Mouse (Mus musculus): ENCODE data around the gene Wnk2. TPM values are rescaled to one million over a fixed set of nuclear protein-coding genes. Genes with fewer than 3 reads are reported as not detected.

The Wnk2 gene
- 100 to 1,000 TPM in 2 of 4 experiments, 10 to 100 TPM in 2; 90.3 to 125 (median 102) TPM for total RNA-seq (2022)

DNA sequence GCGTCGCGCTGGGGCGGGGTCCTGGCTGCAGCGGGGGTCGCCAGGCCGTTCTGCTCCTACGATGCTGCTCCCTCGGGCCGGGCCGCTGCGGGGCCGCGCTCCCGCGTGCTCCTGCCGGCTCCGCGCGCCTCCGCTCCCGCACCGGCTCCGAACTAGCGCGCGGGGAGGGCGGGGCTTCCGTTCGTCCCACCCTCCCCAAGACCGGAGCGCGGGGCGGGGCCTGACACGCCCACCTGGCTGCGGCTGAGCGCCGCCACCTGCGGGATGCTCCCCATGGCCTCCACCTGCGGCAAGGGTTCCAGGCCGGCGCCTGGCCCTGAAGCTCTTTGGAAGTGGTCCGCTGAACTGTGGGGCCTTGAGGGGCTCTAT, at the start of gene Wnk2:
Wnk2 (minus strand) TSS at position 157 of the 369 bp plus-strand sequence.
- peak in 1 of 2 experiments; percentile 72 for DNase-seq (ENCODE audit: low spot score in 2 of 2)

DNA sequence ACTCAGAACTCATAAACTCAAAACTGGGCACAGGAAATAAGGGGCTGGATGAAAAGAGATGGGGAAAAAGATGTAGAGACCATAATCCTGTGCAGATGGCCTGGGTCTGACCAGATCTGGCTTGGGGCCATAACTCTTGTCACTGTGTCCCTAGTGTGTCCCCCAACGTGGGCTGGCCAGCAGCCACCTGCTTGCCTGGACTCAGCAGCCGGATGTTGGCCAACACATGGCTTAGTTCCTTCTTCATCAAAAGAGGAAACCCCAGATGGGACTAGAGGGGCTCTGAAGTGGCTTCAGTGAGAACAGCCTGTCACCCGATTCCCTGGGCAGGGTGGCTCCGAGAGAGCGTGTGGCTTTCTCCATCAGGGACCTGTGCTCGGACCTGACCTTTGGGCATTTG, 49.0 kb upstream of the Wnk2 start:
- DNase-seq (ENCODE audit: low spot score in 2 of 2), result no peak

DNA sequence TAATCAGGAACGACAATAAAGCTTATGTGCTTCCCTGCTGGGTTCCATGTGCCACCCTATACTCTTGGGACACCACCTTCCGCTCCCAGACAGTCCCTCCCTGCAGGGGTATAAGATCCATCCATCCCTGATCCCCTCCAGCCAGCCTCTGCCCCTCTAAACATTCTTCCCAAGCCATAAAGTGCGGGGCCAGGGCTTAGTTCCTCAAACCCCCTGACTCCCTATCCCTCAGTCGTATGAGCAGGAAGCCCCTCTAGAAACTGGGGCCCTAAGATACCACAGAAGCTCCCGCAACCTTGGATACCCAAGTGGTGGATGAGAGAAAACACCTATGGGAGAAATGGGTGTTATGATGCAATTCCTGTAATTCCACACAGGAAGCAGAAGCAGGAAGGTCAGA, 48.4 kb upstream of the Wnk2 start:
- DNase-seq (ENCODE audit: low spot score in 2 of 2), result no peak

DNA sequence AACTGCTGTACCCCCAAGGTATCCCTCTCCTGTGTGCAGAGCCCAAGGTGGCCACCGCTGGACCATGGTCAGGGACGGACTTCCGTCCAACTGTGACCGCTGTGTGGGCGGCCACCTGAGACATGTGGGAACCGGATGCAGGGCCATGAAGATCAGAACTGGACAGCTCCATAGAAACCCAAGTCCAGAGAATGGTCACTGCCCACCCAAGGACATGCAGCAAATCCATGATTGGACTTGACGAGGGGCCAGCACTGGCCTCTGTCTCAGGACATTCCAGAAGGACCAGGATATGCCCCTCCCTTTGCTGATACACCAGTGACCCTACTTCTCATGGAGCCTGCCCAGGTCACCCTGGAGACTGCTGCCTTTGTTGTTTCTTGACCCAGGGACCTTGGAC, 47.8 kb upstream of the Wnk2 start:
- no peak for DNase-seq (ENCODE audit: low spot score in 2 of 2)

DNA sequence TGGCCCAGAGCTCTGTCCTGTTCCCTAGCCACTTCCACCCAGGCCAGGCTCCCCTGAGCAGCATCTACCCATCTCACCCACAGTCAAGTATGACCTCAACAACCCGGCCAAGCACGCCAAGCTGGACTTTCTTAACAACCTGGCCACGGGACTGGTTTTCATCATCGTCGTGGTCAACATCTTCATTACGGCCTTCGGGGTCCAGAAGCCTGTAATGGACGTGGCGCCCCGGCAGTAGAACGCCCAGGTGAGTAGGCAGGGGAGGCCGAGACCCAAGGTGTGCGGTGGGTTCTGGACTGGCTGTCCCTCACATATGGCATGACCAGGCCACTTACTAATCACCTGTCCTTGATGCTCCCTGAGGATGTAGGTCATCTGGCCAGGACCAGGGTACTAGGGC, 47.0 kb upstream of the Wnk2 start:
- DNase-seq (ENCODE audit: low spot score in 2 of 2), result no peak

DNA sequence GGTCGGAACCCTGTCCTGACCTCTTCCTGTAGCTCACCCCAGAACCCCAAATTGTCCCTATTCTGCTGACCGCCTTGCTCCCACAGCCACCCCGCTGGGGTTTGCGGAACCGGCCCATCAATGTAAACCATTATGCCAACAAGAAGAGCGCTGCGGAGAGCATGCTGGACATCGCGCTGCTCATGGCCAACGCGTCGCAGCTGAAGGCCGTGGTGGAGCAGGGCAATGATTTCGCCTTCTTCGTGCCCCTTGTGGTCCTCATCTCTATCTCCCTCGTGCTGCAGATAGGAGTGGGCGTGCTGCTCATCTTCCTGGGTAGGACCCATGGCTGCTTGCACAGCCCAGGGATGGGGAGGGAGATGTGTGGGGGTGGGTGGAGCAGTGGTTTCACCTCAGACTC, 45.8 kb upstream of the Wnk2 start:
- DNase-seq (ENCODE audit: low spot score in 2 of 2), result no peak

DNA sequence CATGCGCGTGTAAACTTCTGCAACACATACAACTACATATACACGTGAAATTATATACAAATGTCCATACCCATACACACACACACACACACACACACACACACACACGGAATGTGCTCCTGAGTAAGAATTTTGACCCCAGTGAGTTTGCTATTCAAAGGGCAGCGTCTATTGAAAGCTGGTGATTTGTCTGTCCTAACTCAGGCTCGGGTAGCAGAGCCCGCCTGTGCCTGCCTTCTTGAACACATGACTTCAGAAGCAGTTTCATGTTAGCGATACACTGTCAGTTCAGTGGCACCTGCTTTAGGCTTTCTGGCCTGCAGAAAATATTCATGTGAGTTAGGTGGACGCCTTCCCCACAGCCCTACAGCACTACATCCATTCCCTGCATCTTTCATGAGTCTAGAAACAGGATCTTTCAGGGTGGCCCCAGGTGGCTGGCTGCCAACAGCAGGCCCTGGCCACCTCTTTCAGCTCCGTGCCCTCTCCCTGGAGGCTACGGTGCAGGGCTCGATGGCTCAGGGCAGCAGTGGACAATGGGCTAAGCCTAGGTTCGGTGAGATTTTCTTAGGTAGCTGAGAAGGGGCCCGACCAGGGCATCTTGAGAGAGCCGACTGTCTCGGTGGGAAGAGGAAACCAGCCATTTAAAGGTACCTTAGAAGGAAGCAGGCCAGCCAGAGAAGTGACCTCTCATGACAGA, 44.5 kb upstream of the Wnk2 start:
- DNase-seq (ENCODE audit: low spot score in 2 of 2), result no peak

DNA sequence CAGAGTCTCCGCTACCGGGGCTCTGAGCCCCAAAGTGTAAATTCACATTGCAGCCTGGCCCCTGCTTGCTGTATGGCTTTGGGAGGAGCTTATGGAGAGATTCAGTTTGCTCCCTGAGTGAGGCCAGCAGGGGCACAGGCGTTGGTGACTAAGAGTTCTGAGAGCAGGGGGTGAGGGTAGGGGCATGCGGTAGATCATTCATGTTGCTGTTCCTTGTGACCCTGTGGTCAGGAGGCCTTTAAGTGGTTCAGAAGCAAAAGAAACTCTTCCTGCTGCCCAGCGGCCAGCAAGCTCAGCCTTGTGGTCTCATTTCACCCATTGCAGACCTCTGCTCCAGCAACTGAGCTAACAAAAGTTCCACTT, 43.8 kb upstream of the Wnk2 start:
- DNase-seq (ENCODE audit: low spot score in 2 of 2), result no peak

DNA sequence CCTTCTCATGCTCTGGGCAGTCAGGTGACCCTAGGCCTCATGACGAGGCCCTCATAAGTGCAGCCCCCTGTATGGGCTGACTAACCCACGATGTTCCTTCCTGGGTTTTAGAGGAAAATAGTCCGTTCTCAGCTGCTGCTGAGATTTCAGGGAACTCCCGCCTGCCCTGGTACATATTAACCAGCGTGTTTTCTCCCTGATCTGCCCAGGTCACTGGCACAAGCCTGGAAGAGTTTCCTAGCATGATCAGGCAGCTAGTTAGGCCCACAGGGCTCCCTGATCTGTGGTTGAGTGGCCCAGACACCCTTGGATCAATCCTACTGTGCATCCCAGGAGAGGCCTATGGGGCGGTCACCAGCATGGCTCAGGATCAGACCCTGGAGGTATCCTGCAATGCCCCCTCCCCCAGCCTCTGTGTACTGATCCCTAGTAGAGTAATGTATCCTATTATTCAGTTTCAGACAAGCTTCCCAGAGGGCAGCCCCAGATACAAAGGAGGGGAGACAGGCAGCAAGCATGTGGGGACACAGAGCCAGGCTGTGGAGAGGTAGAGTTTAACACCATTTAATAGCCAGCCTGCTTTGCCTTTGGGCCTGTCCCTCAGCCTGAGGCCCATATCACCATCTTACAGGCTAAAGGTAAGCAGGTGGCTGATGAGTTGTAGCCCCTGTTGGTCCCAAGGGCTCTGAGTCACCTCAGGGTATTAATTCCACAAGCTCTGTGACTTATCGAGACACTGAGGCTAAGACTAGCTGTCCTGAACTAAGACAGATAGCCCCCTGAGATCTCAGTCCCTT, 43.3 kb upstream of the Wnk2 start:
- no peak for DNase-seq (ENCODE audit: low spot score in 2 of 2)

DNA sequence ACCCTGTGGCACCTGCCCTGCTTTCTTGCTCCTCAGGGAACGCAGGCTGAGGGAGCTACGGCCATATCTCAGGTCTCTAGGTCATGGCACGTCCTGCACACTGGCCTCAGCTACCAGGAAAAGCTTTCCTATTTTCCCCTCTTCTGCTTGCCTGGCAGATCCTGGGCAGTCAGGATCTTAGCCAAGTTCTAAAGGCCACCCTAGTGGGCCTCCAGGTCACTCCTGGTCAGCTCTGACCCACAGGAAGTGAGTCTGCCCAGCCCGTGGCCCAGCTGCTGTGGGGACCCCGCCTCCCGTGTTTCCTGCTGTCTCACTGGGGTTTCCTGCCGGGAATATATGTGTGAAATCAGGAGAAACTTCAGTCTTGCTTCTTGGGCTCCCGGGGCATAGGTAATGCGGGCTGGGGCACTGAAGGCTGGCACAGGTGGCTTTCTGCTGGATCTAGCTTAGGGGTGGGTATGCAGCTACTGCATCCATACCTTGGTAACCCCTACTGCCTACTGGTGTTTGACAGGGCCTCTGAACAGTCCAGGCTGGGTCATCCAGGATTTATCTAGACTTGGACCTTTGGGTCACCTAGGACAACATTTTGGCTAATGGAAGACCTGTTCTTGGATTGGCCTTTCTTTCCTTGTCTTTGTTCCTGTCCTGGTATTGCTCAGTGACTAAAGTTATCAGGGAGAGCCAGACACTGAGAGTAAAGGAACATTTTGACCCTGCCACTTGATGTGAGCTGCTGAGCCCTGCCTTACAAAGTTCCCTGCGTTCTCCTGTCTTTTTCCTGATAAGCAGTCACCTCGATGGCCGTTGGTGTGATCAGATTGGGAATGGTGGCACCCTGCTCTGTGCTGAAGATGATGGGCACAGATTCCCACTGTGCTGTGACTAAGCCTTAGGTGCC, 42.4 kb upstream of the Wnk2 start:
- DNase-seq (ENCODE audit: low spot score in 2 of 2), result no peak

DNA sequence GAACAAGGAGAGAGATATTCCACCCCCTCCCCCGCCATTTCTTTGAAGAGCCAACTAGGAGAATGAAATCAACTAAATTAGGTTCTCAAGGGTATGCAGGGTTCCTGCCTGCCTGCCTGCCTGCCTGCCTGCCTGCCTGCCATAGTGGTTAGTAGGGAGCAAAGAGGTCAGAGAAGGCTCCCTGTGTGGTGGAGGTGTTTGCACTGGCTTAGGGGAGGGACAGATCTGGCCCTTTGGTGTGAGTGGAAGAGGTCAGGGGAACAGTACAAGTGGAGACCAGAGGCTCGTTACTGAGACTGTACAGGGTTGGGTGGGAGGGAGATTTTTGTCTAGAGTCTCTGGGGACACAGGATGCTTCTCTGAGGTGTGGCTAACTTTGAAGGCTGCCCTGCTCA, 41.1 kb upstream of the Wnk2 start:
- no peak for DNase-seq (ENCODE audit: low spot score in 2 of 2)

DNA sequence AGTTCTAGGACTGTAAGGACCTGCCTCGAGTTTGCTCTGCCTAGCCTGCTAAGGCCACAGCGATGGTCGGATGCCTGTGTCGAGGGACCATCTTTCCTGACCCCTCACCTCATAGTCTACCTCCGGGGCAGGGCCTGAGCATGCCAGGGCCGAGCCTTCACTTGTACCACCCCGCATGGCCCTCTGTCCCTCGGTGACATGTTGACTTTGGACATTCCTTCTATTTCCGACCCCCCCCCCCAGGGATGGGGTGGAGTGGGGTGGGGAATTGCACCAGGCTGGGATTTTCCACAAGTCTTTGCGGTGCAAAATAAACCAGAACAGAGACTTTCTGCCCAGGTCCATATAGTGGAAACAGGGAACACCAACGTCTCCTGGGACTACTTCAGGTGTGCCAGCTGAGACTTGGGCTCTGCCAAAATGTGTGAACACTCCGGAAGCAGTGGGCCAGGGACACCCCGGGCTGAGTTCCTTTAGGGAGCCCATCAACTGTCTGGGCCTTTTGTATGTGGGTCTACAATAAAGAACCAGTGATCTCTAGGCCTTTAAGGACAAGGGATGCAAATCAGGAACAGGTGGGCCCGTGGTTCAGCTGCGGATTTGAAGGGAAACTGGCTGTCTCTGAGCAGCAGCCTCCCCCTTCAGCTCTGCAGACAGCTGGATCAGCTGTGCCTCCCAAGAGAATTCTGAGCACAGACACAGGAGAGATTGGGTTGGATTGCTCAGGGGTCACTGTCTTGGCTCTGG, 40.6 kb upstream of the Wnk2 start:
- no peak for DNase-seq (ENCODE audit: low spot score in 2 of 2)

DNA sequence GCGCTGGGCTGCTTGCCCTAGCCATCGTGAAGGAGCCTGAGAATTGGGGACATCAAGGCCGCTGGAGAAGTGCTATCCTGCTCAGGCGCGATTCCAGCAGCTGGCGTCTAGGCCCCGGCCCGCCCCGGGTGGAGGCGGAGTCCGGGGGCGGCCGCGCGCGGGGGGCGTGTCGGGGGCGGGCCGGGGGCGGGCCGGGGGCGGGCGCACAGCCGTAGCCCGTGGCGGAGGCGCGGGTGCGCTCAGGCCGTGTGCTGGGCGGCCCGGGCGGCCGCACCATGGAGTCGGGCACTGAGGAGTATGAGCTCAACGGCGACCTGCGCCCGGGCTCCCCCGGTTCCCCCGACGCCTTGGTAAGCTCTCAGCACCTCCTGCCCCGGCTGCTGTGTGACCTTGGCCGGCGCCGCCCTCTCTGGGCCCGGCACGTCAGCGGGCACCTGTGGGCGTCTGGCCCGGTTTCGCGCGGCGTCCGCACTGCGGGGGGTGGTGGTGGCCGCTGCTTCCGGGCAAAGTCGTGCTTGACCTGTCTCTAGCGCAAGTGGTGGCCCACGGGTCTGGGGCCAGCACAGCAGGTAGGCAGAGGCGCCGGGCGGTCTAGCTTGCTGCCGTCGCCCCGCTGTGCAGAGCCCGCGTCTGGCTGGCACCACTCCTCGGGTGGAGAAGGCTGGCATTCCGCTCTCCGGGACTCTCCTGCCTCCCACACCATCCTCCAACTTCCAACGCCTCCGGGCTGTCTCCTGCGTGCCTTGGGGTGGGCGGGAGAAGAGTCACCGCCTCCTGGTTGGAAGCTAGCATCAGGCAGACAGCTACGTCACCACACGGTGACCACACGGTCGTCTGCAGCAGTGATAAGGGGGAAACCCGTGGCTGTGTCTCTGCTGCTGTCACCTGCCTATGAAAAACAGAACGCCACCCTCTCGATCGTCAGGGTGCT, 39.7 kb upstream of the Wnk2 start, which contains the start of gene Ninj1:
Ninj1 (plus strand) TSS at position 198 of the 931 bp plus-strand sequence.
- DNase-seq (ENCODE audit: low spot score in 2 of 2), result peak; percentile 67 to 75

DNA sequence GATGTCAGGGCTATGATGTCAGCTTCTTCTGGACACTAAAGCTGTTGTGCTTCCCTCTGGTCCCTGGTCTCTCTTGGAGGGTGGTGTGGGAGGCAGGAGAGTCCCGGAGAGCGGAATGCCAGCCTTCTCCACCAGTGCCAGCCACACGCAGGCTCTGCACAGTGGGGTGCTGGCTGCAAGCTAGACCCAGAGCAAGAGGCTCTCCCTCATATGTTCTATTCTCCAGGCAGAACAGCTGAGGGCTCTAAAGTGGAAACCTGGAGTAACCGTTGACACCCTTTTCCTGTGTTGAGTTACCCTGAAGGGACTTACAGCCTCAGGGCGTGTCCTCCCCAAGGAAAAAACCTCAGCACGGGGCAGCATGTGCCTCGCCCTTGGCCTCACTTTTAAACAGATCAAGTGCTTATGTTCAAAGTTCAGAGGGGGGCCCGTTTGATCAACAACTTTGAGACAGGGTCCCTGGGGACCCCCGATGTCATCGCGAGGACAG, 39.0 kb upstream of the Wnk2 start:
- DNase-seq (ENCODE audit: low spot score in 2 of 2), result no peak

DNA sequence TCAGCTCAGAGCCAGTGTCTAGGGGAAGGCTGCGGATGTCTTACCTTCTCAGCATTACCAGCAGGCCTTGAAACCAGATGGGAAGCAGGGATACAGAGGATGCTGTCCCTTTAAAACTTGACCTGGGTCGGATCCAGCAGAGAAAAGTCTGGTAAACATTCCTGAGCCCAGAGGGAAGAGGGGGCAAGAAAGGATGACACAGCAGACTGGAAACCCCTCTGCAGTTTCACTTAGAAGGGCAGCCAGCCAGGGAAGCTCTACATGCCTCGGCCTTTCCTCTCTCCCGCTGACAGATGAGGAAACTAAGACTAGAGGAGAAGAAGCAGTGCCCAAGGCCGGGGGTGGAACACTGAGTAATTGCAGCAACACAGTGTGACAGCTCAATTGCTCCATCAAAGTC, 35.8 kb upstream of the Wnk2 start:
- DNase-seq (ENCODE audit: low spot score in 2 of 2), result no peak

DNA sequence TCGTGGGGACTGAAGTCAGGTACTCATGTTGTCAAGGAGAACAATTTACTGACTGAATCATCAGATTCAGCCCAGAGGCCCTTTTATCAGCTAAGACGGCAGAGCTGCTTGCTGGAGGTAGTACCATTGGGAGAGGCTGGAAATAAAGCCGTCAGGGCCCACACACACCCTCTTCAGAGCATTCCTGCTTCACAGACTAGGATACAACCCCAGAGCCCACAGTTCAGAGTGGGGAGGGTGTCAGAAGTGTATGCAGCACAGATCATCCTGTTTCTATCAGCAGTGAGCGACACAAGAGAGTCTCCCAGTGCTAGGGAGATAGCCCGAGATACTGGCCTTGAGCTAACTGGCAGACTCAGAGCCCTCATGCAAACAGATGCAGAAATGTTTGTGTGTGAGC, 35.3 kb upstream of the Wnk2 start:
- DNase-seq (ENCODE audit: low spot score in 2 of 2), result no peak

DNA sequence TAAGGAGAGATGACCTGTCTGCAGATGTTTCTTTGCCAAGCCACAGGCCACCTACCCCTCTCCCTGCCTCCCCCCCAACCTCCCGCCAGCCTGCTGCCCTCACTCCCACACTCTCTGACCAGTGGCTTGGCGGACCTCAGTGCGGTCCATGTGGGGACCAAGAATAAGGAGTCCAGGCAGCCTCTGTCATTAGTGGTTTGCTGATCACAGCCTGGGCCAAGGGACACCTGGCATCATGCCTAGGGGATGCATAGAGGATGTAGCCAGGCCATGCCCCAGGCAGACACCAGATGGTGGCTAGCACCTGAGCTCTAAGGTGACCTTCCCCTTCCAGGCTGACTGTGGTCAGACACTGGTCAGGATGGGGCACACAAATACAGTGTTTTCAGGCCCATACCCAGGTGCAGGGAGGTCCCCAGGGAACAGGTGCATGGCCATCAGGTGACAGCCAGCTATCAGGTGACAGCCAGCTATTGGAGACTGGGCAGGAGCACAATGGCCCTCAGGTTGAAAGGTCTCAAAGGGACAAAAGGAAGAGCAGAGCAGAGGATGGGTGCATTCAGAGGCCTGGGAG, 33.7 kb upstream of the Wnk2 start:
- DNase-seq (ENCODE audit: low spot score in 2 of 2), result no peak

DNA sequence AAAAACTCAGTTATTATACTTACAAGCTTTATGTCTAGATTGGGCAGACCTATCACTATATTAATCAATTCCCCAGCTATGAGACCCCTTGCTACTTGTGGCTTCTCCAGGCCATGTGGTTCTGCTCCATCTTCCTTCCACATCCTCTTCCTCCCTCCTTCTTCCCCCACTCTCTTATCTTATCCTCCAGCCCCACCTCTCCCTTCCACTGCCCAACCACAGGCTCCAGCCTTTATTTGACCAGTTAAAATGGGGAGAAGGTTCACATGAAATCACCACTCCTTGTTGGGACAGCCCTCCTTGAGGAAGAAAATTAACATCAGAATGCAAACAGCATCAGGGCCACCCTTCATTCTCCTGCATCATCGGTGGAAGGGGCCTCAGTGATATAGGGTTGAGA, 32.9 kb upstream of the Wnk2 start:
- DNase-seq (ENCODE audit: low spot score in 2 of 2), result no peak

DNA sequence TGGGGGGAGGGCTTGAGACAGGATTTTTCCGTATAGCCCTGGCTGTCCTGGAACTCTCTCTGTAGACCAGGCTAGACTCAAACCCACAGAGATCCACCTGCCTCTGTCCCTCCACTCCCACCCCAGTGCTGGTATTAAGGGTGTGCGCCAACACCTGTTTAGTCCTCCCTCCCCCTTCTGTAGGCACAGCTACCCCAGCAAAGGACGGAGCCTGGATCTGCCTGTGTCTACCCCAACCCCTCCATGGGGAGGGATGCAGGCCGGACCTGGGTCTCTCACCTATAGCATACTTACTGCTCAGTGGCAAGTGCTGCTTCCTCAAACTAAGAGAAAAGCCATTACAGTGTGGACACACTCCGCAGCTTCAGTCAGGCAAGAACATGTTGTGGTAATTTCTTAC, 32.5 kb upstream of the Wnk2 start:
- no peak for DNase-seq (ENCODE audit: low spot score in 2 of 2)
